Mouse (Mus musculus) cerebellum, postnatal 25 days (tissue): ENCODE data around the gene Vwc2l.

ENCODE experiments used
- DNase-seq, 2 experiments: peaks; one replicate each; pipeline ENCODE4 v3.0.0; 2021; ENCODE audit warnings: mixed read lengths in 2 of 2

Gene Vwc2l

DNA sequence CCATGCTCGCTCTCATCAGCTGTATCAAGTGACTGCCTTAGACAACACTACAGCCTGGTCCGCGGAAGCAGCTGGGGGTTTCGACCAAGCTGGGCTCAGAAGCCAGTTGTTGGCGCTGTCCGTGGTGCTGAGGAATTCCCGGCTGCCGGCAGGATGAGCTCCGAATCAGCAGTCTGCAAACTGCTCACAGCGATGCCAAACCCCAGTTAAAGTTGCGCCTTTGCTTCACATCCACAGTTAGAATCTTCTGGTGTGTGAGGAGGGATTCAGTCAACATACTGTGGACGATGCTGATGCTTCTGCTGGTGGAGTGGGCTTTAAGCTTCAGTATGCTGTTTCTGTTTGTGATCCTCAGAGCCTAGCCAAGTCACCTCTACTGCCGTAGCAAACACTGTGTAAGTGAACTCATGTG lies at the start of gene Vwc2l:
Gene Vwc2l, plus strand, starts transcription at position 61 of the 412 bp plus-strand sequence.
- peak; percentile 21 to 44 for DNase-seq

DNA sequence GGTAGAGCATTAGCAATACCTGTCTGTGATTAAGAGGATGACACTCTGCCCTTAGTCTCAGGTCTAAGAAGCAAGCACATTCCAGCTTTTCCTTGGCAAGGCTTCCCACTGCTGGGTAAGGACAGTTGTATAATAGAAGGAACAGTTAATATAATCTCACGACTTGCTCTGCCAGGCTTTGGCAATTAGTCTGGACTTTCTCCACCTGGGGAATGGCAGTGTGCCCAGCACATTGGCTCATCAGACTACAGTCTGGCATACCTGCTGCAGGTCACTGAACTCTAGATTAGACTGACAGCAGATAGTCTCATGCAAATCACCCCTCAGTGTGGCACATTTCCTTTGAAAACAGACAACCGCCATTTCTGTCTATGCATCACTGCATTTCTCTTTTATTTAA lies 33.0 kb upstream of the Vwc2l start:
- peak; percentile 71 to 83 for DNase-seq

DNA sequence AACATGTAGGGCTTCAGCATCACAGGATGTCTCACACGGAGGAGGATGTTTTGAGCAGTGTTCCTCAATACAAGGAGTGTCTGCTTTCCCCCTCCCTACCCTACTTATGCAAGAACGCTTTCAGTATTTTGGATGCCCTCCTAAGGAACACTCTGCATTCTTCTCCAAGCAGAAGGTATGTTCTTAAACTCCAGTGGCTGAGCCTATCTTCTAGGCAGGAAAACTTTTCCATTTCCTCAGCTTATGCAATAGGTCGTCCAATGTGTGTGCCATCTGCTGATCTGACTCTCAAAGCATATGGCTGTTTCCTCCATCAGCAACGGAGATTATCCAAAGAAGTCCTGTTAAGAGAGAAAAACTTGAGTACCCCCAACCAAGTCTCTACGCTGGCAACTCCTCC lies 25.2 kb upstream of the Vwc2l start:
- no peak for DNase-seq

DNA sequence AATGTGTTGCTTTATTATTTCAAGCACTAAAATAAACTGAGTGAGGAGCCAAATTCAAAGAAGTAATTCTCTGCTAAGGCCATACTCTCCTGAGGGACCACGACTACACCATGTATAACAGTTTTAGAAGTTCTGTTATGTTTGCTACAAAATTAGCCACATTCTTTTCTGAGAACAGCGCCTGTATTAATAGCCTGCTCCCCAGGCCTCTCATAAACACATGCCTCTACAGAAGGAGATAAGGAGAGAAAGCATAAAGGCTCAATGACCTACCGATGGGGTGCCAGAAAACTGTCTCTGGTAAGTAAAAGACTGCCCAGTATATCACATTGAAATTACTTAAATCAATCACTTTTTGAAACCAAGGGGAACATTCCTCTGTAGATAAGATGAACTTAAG lies 21.6 kb upstream of the Vwc2l start:
- no peak for DNase-seq

DNA sequence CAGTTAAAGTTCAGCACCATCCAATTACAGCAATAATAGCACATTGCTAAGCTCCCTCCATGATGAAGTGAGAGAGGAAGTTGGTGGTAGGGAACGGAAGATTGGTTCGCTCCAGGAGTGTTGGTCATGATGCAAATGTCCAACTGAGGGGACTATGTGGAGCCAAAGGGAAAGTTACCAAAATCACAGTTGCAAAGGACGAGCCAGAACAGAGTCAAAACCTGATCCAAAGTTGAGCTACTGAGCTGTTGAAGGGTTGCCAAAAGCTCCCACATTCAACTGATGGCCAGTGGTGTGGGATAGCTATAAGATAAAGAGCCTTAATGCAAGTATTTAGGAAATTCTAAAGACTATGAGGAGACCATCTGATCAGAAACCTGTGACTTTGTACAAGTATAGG lies 19.7 kb upstream of the Vwc2l start:
- DNase-seq = no peak

DNA sequence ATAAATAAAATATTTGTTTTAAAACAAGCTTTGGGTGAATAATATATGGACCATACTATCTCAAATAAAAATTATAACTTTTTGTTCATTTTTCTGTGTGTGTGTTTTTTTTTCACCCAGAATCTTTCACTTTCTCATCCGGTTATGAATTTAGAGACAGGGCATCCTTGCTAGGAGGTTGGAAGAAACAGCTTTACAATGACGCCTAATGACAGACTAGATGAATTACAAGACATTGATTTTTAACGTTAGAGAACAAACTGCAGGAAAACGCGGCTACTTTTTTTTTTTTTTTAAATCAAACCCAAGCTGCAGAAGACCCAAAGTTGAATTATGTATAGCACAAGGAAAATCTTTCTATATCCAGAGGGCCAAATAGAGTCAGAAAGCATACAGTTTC lies 470 bp upstream of the Vwc2l start:
- DNase-seq = no peak

DNA sequence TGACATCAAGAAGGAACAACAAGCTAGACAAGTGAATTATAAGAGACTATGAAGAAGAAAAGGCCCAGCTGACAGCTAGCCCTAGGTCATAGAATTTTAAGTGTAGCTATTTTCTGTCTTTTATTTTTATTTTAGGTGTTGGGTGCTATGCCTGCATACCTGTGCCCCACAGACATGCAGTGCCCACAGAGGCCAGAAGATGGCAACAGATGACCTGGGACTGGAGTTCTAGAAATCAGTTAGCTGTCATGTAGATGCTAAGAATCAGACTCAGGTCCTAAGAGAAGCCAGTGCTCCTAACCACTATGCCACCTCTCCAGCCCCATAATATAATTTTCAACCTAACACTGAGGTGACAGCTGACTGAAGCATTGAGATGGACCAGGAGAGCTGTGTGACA lies 61.6 kb downstream of the Vwc2l start:
- peak in 1 of 2 experiments; percentile 2 for DNase-seq

DNA sequence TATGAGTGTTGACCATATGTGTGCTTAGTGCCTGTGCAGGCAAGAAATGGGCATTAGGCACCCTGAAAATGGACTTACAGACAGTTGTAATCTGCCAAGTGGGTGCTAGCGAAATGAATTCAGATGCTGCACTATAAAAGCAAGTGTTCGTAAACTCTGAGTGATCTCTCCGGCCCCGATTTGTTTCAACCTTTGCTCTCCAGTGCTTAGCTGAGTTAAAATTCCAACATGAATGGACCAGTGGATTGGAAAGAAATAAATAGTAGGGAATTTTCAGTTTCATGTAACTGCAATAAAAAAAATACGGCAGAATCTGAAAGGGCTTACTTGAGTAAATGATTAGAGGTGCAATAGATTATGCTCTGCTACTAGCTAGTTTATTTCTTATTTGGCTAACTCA lies 66.1 kb downstream of the Vwc2l start:
- DNase-seq = no peak

DNA sequence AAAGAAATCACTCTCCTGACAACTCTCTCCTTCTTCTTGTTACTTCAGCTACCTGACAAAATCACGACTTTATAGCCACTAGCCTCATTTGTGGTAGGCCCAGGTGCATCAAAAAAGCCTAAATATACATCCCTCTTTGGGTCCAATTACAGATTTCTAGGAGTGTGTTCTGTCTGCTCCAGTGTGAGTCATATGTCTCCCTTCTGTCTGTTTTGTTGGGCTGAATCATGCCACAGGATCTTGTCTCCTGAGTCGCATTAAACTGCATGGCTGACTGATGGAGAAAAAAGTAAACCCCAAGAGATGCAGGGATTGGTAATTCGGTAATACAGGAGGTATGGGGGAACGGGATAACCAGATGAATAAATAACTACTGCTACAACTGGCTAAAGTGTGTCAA lies 69.6 kb downstream of the Vwc2l start:
- no peak for DNase-seq

DNA sequence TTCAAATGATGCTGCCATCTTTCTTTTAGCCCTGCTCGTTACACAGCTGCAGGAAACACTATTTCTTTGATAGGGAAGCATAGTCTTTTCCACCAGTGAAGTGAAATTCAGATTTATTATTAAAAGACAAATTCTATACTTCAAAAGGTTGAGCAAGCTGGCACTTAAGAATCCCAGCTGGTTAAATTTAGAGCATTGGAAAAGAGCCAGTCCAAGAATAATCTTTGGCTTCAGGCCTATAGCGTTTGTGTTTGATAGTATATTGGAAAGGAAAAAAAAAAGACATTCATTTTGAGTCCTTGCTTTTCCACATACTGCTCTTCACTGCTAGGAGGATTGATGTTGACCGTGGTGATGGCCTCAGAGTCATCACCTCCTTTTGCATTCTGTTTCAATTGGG lies 77.9 kb downstream of the Vwc2l start:
- DNase-seq = no peak

DNA sequence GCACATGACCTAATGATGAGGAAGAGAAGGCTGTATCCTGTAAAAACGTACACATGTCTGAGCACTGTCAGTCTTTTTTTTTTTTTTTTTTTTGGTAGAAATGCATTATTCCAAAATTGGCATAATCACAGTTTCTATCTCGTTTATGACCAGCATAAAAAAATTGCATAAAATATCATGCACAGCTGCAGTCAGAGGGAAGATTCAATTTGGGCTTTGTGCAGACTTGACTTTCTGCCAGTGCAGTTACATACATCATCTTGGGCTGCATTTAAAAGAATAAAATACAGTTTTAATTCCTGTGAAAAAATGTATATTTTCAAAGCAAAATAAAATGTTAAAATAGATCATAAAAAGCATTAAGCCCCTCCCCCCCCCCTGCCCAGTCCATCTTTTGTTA lies 97.6 kb downstream of the Vwc2l start:
- no peak for DNase-seq

DNA sequence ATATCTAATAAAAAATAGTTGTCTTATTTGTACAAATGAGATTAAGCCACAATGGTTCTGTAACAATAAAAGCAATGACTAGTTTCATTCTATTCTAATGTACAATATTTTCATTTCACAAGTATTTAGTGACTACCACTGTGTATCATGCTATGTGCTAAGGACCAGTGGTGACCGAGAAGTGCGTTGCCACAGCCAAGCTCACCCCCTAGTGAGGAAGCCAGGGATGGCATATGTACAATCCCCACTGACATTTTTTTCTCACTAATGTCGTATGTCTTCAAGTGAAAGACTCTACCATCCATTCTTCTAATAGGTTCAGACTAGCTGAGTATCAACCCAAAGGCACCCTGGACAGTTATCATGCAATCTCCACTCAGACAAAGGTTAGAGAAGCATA lies 107.7 kb downstream of the Vwc2l start:
- no peak for DNase-seq

DNA sequence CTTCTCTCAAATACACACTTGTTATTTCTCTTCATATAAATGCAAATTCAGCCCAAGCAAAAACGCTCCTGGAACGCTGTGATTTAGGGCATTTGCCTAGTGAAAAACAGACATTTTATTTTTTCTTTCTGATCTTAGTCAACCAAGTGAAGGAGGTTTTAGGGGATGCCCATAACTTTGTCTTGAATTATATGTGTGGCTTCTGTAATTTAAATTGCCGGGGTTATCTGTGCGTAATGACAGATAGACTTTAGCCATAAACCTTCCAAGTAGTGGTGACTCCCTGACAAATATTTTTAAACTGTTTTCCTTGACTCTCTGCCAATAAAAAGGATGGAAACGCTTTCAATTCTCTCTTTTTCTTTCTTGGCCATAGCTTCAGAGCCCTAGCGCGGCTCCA lies 116.7 kb downstream of the Vwc2l start:
- DNase-seq = no peak

DNA sequence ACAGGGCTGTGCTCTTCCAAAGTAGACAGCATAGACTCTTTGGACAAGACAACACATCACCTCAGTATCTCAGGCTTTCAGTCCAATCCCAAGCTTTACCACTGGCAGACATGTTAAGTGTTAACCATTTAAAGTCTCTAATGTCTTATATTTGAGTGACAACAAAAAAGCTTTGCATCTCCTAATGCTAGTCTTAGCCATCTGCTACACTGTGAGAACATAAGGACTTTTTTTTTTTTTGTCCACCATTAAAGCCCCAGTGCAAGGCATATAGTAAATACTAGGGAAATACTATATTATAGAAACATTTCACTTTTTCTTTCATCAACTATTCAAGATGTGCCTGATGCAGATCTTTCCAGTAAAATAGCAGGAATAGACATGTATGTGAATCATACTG lies 119.8 kb downstream of the Vwc2l start:
- DNase-seq = no peak

DNA sequence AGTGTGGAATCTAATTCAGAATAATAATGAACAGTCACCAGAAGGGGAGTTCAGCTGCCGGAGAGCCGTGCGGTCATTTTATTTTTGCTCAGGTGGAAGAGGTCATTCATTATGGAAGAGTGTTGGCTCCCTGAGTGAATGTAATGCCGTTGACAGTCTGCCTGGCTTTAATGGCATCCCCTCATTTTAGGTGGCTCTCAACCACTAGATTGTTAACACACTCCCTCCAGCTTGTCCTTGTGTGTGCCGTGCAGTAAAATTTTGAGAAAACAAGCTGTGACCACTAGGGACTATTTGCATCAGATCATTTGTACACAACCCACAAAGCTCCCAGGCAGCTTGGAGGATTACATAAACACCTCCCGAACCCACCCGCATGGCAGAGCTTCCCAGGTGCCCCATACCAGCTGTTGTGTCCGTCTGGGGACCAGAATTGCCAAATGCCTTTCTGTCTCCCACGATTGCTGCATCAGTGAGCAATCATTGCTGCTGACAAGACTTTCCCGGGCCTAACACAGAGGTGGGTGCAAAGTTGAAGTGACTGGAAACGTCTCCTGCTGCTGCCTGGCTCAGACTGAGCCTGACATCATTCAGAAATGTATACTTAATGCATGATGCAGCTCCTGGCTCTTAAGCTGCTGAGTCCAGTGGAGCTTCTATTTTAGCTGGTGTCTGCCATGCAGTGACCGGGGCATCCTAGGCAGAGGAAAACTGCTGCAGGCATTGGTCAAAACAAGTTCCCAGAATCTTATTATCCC lies 126.3 kb downstream of the Vwc2l start:
- DNase-seq = peak; percentile 19 to 33

DNA sequence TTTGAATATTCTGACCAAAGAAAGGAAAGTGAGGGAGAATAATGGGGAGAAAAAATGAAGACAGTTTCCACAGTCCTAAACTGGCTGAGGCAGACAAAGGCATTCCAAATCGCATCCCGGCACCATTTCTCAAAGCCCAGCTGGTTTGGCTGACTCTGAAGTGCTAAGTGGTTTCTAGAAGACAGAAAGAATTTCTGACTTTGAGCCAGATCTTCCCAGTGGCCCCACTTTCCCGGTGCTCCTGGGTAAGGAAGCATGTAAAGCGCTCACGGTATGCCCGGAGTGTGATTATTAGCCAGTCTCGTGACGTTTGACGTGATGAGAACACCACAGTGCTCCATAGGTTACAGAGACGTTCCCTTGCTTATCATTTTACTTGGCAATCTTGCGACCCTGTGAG lies 127.9 kb downstream of the Vwc2l start:
- peak in 1 of 2 experiments; percentile 6 for DNase-seq

DNA sequence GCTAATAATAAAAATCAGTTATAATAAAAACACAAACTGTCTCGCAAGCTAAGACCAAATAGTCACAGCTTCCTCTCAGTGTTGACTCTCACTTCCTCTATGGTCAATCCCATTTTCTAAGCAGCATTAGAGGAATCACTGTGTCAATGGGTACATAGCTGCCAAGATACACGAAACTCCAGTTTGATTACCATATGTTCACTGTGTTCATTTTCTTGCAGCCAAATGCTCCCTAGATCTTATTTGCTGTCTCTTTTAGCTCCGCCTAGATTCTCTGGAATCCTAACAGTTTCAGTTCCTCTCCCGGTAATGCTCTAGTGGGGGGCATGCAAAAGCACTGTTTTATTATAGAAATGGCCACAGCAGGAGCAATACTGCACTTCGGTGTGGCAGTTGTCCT lies 130.4 kb downstream of the Vwc2l start:
- no peak for DNase-seq

DNA sequence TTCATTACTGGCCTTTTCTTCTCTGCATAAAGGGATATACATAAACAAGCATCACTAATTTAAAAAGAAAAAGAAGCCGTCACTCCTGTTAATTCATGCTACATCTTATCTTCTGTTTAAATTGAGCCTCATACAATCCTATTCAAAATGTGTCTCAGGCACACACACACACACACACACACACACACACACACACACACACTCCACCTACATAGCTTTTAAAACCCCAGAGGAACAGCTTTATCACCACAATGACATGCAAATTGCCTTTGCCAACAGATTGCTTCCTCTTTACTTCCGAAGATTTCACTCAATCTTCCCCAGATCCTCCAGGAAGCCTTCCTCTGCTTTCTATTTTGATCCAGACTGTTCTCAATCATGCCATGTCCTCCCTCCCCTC lies 136.2 kb downstream of the Vwc2l start:
- DNase-seq = no peak

DNA sequence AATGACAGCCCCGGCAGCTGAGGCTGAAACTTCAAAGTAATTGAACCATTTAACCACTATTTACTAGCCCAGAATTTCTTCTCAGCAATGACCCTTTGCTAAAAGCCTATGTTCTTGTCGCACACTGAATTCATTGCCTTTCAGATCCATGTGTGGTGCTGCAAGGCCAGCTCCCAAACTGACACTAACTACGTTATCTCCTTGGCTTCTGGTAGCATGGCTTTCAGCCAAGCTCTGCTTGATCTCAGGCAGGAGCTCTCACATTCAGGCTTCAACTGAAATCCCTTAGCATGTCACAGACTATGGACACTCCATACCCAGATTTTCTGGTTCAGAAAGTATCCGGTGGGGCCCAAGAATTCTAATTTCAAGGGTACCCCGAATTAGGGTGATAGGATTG lies 140.6 kb downstream of the Vwc2l start:
- DNase-seq = peak; percentile 47 to 70

DNA sequence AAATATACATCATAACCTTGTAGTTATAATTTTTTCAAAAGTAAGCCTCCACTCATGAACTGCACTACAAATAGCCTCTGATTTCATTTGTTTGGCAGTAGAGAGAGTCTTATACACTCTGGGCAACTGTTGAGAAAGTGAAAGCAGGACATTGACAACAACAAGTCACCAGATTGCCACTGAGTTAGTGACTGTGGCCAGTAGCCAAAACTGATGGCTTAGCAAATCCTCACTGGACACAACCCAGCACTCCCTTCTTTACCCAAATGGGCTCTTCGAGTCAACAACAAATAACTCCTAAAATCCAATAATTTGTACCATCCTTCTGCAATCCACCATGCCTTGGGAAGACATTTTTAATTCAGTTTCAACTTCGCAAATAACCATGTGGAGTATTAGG lies 155.0 kb downstream of the Vwc2l start:
- DNase-seq = no peak

DNA sequence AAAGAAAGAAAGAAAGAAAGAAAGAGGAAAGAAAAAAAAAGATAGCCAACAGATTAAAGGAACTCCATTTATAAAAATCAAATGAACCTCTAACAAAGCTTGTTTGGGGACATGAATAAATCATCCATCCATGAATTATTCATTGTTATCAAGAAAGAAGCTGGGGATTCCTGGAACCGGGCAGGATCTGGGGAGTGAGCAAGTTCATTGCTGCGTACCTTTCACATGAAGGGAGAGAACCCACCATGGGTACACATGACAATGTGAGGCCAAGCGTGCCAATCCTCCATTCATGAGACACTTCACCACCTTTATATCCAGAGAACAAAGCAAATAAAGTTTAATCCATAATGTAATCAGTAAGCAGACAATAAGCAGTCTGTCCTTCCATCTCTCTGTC lies 155.8 kb downstream of the Vwc2l start:
- no peak for DNase-seq

DNA sequence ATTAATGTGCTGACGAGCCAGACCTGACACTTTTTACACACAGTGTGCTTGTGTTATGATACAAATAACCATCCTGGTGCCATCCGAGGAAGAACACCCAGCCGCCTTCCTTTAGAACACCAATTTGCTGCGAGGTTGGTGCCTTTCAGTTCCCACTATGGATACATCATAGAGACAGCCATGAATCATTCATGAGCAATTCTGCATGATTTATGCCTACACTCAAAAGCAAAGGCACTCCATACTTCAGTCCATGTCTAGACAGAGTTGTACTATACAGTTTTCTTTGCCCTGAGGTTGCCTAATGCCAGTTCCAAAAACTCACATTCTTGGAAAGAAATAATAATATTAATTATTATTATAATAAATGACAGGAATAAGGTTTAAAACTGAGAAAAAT lies 158.6 kb downstream of the Vwc2l start:
- DNase-seq = no peak

DNA sequence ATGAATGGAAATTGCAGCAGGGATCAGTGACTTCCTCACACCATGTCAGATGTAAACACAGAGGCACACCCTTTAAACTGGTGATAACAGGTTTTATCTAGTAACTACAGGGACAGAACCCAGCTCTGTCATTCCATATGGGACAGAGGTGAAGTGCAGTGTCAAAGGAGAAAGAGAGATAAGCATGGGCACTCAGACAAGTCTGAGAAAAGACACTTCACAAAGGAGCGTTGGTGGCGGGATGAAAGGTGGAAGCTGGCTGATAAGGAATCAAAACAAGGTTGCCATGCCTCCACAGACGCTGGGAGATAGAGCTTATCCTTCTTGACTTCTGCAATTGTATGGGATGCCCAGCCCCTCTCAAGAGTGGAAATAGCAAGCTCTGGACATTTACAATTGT lies 176.8 kb downstream of the Vwc2l start:
- no peak for DNase-seq

DNA sequence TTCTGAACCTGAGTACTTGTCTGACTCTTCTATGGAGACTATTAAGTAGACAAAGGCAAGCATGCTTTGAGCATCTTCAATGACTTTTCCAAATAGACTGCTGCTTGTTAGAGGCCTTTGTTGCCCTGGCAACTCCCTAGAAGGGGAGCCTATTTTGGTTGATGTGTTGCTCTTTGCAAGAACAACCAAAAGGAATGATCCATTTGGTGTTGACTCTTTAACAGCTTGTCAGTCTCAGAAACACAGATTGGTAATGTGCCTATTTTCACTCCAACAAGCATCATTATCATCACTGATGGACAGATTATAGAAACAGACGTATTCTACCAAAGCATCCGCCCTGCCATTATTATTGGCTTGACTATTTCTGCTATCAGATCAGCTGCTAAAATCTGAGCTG lies 181.9 kb downstream of the Vwc2l start:
- DNase-seq = no peak

DNA sequence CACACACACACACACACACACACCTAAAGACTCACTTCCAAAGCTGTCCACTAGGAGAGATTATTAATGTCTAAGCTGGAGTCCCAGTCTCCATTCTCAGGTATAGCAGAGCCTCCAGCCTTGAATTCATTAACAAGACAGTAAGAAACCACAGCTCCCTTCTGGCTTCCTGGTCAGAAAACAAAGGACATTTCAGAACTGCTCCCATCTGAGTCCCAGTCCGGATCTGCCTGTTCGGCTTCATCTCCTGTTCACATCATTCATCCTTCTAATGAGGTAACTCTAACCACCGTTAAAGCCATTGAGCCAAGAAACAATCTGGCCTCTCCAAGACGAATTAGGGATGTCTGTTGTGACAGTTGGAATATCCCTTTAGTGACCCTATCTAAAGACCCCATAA lies 185.7 kb downstream of the Vwc2l start:
- DNase-seq = no peak
